Mouse (Mus musculus): ENCODE measurements around the gene Maml2. TPM values are rescaled to one million over a fixed set of nuclear protein-coding genes. Genes with fewer than 3 reads are reported as not detected.

The Maml2 gene
- polyA plus RNA-seq, 1 experiment: 1.3 TPM

- H3ac ChIP-seq (ENCODE audit: control insufficient read depth, insufficient read length): no peak overlapping the region
- H3K27me3 ChIP-seq (ENCODE audit: control insufficient read depth, insufficient read depth, insufficient read length): no peaks in the 10 kb centered on the region
- H3K36me3 ChIP-seq (ENCODE audit: control insufficient read depth, insufficient read depth): no peaks in the 10 kb centered on the region
- TF ChIP-seq CEBPB (IDR thresholded peaks at IDR 0.05; ENCODE audit: insufficient read depth, poor library complexity, severe bottlenecking) (no peak), SRF (IDR thresholded peaks at IDR 0.05; ENCODE audit: control insufficient read depth, insufficient read length, low read depth) (no peak), POLR2A (IDR thresholded peaks at IDR 0.05; ENCODE audit: insufficient read length, low read depth) (no peak)
- no peak overlapping the region for H3K4me2 ChIP-seq (ENCODE audit: low read depth)
- H3K4me3 ChIP-seq: no peak overlapping the region
- H3K79me2 ChIP-seq (ENCODE audit: control insufficient read depth, insufficient read depth): no peaks in the 10 kb centered on the region
Measured at GRCm38 (mm10) chr9:13613325-13614268, 315.8 kb downstream of the Maml2 start.

GRCm38 (mm10) chr9:13616383-13617009 is 318.7 kb downstream of the Maml2 start:
- TF ChIP-seq MYOG (IDR thresholded peaks at IDR 0.05; ENCODE audit: control insufficient read depth in 1 of 3, insufficient read depth in 1 of 3, insufficient read length in 2 of 3, low read depth in 2 of 3) (no peak), USF1 (IDR thresholded peaks at IDR 0.05; ENCODE audit: low read depth) (no peak), MAX (IDR thresholded peaks at IDR 0.05; ENCODE audit: low read depth) (no peak)
- no peaks in the 10 kb centered on the region for H3K79me2 ChIP-seq (ENCODE audit: control insufficient read depth, insufficient read depth)
- no peaks in the 10 kb centered on the region for H3K27me3 ChIP-seq (ENCODE audit: control insufficient read depth, insufficient read depth, insufficient read length)

GRCm38 (mm10) chr9:13620794-13621193 is 323.0 kb downstream of the Maml2 start:
- Histone ChIP-seq H3K36me3 (ENCODE audit: control insufficient read depth, insufficient read depth) (no peaks in the 10 kb centered on the region), H3K79me2 (ENCODE audit: control insufficient read depth, insufficient read depth) (no peaks in the 10 kb centered on the region), H3K27me3 (ENCODE audit: control insufficient read depth, insufficient read depth, insufficient read length) (no peaks in the 10 kb centered on the region), H3K4me2 (ENCODE audit: low read depth) (no peak overlapping the region), H3K4me3 (no peak overlapping the region), H3ac (ENCODE audit: control insufficient read depth, insufficient read length) (no peak overlapping the region)
- TF ChIP-seq MYOD1 (IDR thresholded peaks at IDR 0.05; ENCODE audit: control insufficient read depth in 1 of 3, insufficient read length in 2 of 3, low read depth in 2 of 3) (no peak), USF1 (IDR thresholded peaks at IDR 0.05; ENCODE audit: low read depth) (no peak), POLR2A (IDR thresholded peaks at IDR 0.05; ENCODE audit: insufficient read length, low read depth) (no peak), CEBPB (IDR thresholded peaks at IDR 0.05; ENCODE audit: insufficient read depth, poor library complexity, severe bottlenecking) (no peak), E2F4 (IDR thresholded peaks at IDR 0.05; ENCODE audit: insufficient read depth) (no peak), REST (IDR thresholded peaks at IDR 0.05; ENCODE audit: insufficient read depth, insufficient read length) (no peak), TCF12 (IDR thresholded peaks at IDR 0.05; ENCODE audit: insufficient read depth, poor library complexity, severe bottlenecking) (no peak), TCF3 (IDR thresholded peaks at IDR 0.05; ENCODE audit: insufficient read length, low read depth) (no peak), MAX (IDR thresholded peaks at IDR 0.05; ENCODE audit: low read depth) (no peak), MYOG (IDR thresholded peaks at IDR 0.05; ENCODE audit: control insufficient read depth in 1 of 3, insufficient read depth in 1 of 3, insufficient read length in 2 of 3, low read depth in 2 of 3) (no peak), SRF (IDR thresholded peaks at IDR 0.05; ENCODE audit: control insufficient read depth, insufficient read length, low read depth) (no peak), POLR2AphosphoS2 (IDR thresholded peaks at IDR 0.05; ENCODE audit: insufficient read length, low read depth) (no peak)

More at GRCm38 (mm10) chr9:13616383-13617009, 318.7 kb downstream of the Maml2 start:
- Histone ChIP-seq H3ac (ENCODE audit: control insufficient read depth, insufficient read length) (no peak overlapping the region), H3K36me3 (ENCODE audit: control insufficient read depth, insufficient read depth) (no peaks in the 10 kb centered on the region), H3K4me3 (no peak overlapping the region), H3K4me2 (ENCODE audit: low read depth) (no peak overlapping the region)

- no peaks in the 10 kb centered on the region for H3K36me3 ChIP-seq (ENCODE audit: control insufficient read depth, insufficient read depth)
- H3K27me3 ChIP-seq (ENCODE audit: control insufficient read depth, insufficient read depth, insufficient read length): no peaks in the 10 kb centered on the region
- H3ac ChIP-seq (ENCODE audit: control insufficient read depth, insufficient read length): no peak overlapping the region
- H3K4me3 ChIP-seq: no peak overlapping the region
- TF ChIP-seq E2F4 (IDR thresholded peaks at IDR 0.05; ENCODE audit: insufficient read depth): no peak
- no peak for TF ChIP-seq MAX (IDR thresholded peaks at IDR 0.05; ENCODE audit: low read depth)
- no peak for TF ChIP-seq CEBPB (IDR thresholded peaks at IDR 0.05; ENCODE audit: insufficient read depth, poor library complexity, severe bottlenecking)
- no peak for TF ChIP-seq POLR2AphosphoS2 (IDR thresholded peaks at IDR 0.05; ENCODE audit: insufficient read length, low read depth)
- TF ChIP-seq SRF (IDR thresholded peaks at IDR 0.05; ENCODE audit: control insufficient read depth, insufficient read length, low read depth): no peak
- TF ChIP-seq TCF3 (IDR thresholded peaks at IDR 0.05; ENCODE audit: insufficient read length, low read depth): no peak
- TF ChIP-seq REST (IDR thresholded peaks at IDR 0.05; ENCODE audit: insufficient read depth, insufficient read length): no peak
- no peak for TF ChIP-seq MYOG (IDR thresholded peaks at IDR 0.05; ENCODE audit: control insufficient read depth in 1 of 3, insufficient read depth in 1 of 3, insufficient read length in 2 of 3, low read depth in 2 of 3)
- no peak for TF ChIP-seq USF1 (IDR thresholded peaks at IDR 0.05; ENCODE audit: low read depth)
- no peak for TF ChIP-seq TCF12 (IDR thresholded peaks at IDR 0.05; ENCODE audit: insufficient read depth, poor library complexity, severe bottlenecking)
- TF ChIP-seq MYOD1 (IDR thresholded peaks at IDR 0.05; ENCODE audit: control insufficient read depth in 1 of 3, insufficient read length in 2 of 3, low read depth in 2 of 3): no peak
- TF ChIP-seq POLR2A (IDR thresholded peaks at IDR 0.05; ENCODE audit: insufficient read length, low read depth): no peak
- H3K4me2 ChIP-seq (ENCODE audit: low read depth): no peak overlapping the region
- H3K79me2 ChIP-seq (ENCODE audit: control insufficient read depth, insufficient read depth): no peaks in the 10 kb centered on the region
Measured at GRCm38 (mm10) chr9:13621941-13622340, 324.2 kb downstream of the Maml2 start.

- Histone ChIP-seq H3K4me2 (ENCODE audit: low read depth) (no peak overlapping the region), H3K79me2 (ENCODE audit: control insufficient read depth, insufficient read depth) (no peaks in the 10 kb centered on the region), H3K4me3 (no peak overlapping the region), H3ac (ENCODE audit: control insufficient read depth, insufficient read length) (no peak overlapping the region), H3K36me3 (ENCODE audit: control insufficient read depth, insufficient read depth) (no peaks in the 10 kb centered on the region), H3K27me3 (ENCODE audit: control insufficient read depth, insufficient read depth, insufficient read length) (no peaks in the 10 kb centered on the region)
- TF ChIP-seq TCF3 (IDR thresholded peaks at IDR 0.05; ENCODE audit: insufficient read length, low read depth) (no peak), MYOD1 (IDR thresholded peaks at IDR 0.05; ENCODE audit: control insufficient read depth in 1 of 3, insufficient read length in 2 of 3, low read depth in 2 of 3) (no peak), MAX (IDR thresholded peaks at IDR 0.05; ENCODE audit: low read depth) (no peak), POLR2AphosphoS2 (IDR thresholded peaks at IDR 0.05; ENCODE audit: insufficient read length, low read depth) (no peak), REST (IDR thresholded peaks at IDR 0.05; ENCODE audit: insufficient read depth, insufficient read length) (no peak), CEBPB (IDR thresholded peaks at IDR 0.05; ENCODE audit: insufficient read depth, poor library complexity, severe bottlenecking) (no peak), USF1 (IDR thresholded peaks at IDR 0.05; ENCODE audit: low read depth) (no peak), TCF12 (IDR thresholded peaks at IDR 0.05; ENCODE audit: insufficient read depth, poor library complexity, severe bottlenecking) (no peak), SRF (IDR thresholded peaks at IDR 0.05; ENCODE audit: control insufficient read depth, insufficient read length, low read depth) (no peak), MYOG (IDR thresholded peaks at IDR 0.05; ENCODE audit: control insufficient read depth in 1 of 3, insufficient read depth in 1 of 3, insufficient read length in 2 of 3, low read depth in 2 of 3) (no peak), E2F4 (IDR thresholded peaks at IDR 0.05; ENCODE audit: insufficient read depth) (no peak), POLR2A (IDR thresholded peaks at IDR 0.05; ENCODE audit: insufficient read length, low read depth) (no peak)
Measured at GRCm38 (mm10) chr9:13622426-13622825, 324.7 kb downstream of the Maml2 start.
